Mouse (Mus musculus) large intestine, adult 2 months (tissue): ENCODE data around the gene Plekhj1. TPM values are rescaled to one million over a fixed set of nuclear protein-coding genes. Genes with fewer than 3 reads are reported as not detected.
"Not testable (repeated sequence)": the region's sequence is repeated elsewhere in the genome, so short reads cannot be mapped to it uniquely, and the experiment has no call there.

ENCODE experiments used
- DNase-seq: peaks from one replicate; pipeline ENCODE4 v3.0.0-alpha.2; 2012; ENCODE audit warnings: low read depth, low spot score
- WGBS: fragments of 180-500 bp; shearing (Covaris S2); methylation state at CpG from one replicate; pipeline ENCODE4 v1.1.7; 2018; 5-methylcytosine and 5-hydroxymethylcytosine counted together
- polyA plus RNA-seq: library from polyadenylated mRNA; depleted of rRNA; stranded (reverse); fragments of >200 nt; gene quantifications from 2 replicates; pipeline ENCODE4 v1.2.3, GENCODE M21; 2012; rRNA removed

Plekhj1 gene
- polyA plus RNA-seq: 50.7 and 54.0 TPM in 2 replicates

DNA sequence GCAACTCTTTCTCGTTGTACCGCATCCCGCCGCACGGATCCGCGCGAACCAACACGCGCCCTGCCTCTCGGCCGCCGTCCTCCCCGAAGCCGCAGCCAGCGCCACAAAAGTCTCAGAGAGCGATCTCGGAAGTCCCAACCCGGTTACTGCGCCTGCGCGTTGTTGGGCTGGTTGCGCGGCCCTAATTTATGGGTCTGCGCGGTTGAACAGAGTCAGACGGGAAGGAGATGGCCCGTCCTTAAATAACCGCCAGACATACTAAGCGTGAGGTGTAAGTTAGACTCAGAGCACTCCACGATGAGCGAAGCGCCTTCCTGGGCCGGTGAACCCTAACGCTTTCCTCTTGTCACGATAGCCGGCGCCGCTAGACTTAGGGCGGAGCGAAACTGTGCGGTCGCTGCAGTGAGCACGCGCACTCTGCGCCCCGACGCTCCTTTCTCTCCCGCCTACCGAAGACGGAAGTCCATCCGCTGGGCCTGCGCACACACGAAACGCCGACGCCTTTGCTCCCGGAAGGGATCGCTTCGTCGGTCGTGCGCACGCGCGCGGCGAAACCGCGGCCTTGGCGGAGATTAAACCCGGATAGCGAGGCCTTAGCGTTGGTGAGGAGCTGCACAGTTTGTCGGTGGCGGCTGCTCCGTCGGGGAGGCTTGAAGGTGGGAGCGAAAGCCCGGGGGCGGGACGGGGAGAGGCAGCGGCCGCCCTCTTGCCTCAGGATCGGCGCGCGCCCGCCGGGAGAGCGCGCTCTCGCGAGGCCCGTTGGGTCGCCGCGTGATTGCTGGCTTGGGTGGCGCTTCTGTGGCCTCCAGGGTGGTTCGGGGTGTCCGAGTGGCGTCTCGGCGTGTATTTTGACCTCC, at the start of gene Plekhj1, which contains the start of gene Sf3a2:
Gene Plekhj1, minus strand, starts transcription at position 477 of the 857 bp plus-strand sequence.
Gene Sf3a2, plus strand, starts transcription at position 49 of the 857 bp plus-strand sequence.
- peak; percentile 80 for DNase-seq
- under 1% methylated on average over 104 of the region's 104 CpGs for WGBS

DNA sequence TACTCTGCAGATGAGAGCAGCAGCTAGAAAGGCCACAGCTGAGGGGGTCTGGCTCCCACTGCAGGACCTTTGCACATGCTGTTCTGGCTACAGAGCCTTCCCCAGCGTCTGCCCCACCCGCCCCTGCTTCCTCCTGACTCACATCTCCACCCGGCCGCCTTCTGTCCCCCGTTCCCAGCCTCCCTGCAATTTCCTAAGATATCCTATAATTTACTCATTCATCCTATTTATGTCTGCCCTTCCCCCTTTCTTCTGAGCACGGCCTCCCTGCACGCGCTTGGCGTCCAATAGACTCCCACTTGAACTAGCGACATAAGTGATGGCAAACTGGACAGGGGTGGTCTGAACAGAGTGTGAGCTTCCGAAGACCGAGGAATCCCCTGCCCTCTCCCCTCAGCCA, 47.3 kb upstream of the Plekhj1 start:
- 58% methylated on average over 12 of the region's 12 CpGs for WGBS
- no peak for DNase-seq

DNA sequence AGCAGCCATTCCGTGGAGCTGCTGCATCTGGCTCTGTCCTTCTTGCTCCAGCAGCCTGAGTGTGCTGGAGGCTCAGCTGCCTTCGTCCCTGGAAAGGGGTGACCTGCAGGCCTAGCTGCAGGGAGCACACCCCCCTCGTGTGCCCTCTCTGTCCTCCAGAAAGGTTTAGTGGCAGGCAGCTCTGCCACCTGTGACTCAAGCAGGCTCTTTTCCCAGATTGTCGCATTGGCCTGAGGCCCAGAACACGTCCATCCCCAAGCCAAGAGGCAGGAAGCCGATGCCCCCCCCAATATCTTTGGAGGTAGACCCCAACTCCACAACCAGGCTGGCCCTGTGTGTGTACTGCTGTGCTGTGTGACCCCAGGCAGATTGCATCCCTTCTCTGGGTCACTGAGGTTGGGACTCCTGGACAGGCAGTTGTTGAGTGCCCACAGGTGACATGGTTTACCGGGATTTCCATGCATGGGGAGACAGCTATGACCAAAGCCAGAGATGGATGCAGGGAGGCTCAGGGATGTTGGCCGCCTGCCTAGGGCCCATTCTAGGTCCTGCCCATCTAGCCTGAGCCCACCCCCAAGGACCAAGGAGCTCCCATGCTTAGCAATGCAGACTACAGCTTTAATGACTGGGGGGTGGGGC, 46.7 kb upstream of the Plekhj1 start:
- WGBS: 75% methylated on average over 8 of the region's 8 CpGs
- no peak for DNase-seq

DNA sequence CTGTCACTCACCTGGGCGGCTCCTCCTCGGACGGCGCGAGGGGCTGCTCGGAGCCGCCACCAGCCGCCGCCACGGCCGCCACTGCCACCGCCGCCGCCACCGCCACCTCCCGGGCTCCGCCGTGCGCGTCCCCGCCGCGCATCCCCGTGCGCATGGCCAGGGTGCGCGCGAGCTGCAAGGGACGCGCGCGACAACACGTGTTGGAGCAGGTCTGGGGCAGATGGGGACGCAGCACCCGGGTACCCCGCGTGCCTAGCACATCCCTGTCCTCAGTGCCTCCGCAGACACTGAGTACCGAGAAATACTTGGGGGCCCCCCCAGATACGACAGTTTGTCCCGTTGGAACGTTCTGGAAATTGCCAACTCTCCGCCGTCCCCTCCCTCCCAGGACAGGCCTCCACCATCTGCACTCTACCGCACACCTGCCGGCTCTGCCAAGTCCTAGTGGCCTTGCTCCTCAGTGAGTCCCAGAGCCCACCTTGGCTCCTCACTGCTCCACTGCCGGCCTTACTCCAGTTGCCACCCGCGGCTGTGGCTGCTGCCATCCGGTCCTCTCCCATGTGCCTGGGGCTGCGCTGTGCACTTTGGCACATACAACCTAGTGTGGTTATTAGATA, 45.6 kb upstream of the Plekhj1 start, which contains the start of gene Lingo3:
Gene Lingo3, minus strand, starts transcription at position 109 of the 617 bp plus-strand sequence.
- 4% methylated on average over 46 of the region's 51 CpGs for WGBS

DNA sequence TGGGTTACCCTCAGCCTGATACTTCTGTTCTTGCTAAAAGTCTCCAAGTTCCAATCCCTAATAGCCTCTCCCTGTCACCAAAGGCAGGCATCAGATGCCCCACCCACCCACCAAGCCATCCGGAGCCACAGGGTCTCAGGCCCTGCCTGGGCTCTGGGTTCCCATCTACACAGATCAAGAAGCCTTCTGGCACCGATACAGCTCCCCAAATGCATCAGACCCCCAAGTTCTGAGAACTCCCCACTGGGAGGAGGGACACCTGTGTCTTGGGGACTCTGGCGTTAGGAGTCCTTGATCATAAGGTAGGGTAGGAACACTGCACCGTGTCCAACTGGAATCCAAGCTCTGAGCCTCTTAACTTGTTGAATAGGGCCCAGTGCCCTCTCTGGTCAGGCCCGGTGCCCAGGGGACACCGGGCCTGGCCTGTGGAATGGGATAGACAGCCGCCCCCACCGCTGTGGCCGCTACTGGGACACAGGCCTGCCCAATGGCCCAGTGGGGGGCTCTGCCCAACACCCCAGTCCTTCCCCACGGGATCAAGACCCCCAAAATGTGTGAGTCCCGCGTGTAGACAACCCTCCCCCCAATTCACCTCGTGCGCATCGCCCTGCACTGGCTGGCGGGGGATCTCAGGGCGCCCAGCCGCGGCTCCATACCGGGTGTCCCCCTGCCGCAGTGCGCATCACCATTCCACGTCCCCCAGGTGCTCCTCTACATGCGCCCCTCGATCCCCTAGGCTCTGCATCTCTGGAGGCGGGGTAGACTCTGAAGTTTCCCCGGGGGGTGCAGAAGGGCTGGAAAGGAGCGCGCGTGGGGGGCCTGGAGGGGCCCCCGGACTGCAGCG, 44.9 kb upstream of the Plekhj1 start:
- WGBS: 11% methylated on average over 32 of the region's 32 CpGs
- no peak for DNase-seq

More for the DNA sequence above, 45.6 kb upstream of the Plekhj1 start, which contains the start of gene Lingo3:
- DNase-seq: no peak

DNA sequence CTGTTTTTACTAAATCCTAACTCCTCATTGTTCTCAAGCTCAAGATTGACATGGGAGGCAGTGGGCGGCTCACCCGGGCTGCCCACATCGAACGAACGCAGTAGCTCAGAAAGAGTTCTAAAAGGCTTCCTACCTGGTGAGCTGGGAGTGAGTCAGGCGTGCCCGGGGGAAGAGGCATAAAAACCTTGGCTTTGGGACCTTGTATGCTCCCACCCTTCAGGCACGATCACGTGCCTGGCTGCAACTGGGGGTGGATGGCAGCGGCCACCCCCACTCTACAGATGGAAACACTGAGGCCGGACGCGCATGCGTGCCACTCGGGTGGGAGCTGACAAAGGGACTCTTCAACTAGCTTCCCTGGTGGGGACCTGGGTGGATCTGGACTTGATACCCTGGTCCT, 43.9 kb upstream of the Plekhj1 start:
- WGBS: 78% methylated on average over 15 of the region's 15 CpGs
- no peak for DNase-seq

DNA sequence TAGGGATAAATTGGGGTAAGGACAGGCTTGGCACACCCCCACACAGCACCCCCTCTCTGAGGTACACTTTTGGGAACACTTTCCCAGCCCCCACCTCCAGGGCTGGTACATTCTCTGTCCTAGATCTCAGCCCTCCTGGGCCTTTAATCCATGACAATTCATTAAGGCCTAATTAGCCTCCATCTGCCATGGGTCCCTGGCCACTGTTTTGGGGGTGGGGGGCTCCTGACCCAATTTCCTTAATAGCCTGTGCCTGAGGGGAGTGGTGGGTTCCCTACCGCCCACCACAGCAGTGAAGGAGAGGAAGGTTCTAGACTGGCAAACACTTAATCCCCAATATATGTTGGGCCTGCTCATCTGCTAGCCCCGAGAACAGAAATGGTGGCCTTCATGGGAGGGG, 43.3 kb upstream of the Plekhj1 start:
- no peak for DNase-seq
- 82% methylated on average over 2 of the region's 2 CpGs for WGBS

DNA sequence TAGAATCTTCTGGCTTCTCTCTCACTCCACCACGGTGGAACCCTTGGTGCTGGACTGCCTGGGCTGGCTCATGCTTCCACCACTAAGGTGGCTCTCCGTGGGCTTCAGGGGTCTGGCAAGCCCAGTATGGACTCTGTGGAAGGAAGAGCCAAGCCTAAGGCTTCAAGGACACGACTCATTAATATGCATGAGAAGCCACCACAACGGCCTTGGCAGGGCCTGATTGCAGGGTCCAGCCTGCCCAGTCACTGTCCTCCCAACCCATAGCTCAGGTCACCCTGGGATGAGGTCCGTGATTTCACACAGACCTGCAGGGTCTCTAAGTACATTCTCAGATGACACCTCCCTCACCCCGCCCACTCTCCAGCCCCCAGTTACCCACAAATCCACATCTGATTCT, 41.4 kb upstream of the Plekhj1 start:
- DNase-seq: no peak
- WGBS: 52% methylated on average over 6 of the region's 6 CpGs

DNA sequence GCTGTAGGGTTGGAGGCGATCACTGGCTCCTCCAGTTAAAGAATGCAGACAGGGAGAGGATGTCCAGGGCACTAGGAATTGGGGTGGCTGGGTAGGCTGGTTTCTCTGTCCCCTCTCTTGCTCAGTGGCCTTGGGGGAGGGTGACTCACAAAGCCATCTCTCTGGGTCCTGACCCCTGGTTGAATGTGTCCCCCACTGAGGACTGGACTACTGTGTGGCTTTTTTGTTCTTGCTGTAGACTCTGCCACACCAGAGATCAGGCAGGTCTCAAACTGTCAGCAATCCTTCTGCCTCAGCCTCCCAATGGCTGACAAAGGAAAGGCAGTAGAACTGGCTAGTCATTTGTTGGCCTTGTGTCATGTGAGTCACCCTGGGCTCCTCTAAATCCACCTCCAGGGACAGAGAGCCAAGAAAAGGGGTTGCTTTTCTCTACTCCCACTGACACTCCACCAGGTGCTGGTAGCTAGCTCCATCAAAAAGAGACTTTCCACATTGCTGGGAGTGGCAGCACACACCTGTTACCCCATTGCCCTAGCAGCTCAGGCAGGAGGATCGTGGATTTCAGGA, 40.0 kb upstream of the Plekhj1 start:
- no peak for DNase-seq
- 43% methylated on average over 2 of the region's 2 CpGs for WGBS

DNA sequence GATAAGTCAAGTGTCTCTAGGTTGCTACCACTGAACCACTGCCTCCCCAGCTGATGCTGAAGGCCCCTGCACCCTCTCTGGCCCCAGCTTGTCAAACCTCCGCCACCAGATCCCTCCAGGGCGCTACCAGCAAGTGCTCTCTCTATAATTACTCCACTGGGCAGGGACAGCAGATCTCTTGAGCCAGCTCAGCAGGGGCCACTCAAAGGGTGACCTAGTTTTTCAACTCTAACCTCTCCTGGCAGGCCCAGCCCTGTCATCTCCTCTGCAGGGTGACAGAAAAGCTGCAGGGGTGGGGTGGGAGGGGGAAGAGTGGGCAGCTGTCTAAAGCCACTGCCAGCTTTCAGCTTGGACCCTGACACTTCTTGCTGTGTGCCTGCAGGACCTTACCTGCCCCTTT, 39.4 kb upstream of the Plekhj1 start:
- 29% methylated on average over 2 of the region's 2 CpGs for WGBS

DNA sequence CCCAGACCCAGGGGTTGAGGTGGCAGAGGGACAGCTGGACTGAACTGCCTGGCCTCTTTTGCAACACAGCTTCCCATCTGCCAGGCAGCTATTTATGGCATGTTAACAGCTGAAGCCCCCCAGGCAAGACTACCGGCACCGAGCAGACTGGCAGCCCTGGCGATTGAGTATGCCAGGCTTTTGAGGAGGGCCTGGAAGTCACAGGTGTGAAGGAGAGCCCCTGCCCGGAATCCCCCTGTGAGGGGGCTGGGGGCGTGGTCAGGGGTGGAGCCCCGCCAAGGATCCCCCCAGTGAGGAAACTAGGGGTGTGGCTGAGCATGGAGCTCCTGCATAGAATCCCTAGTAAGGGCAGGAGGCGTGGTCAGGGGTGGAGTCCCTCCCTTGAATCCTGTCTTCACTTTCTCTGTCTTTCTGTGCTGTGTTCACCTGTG, 38.5 kb upstream of the Plekhj1 start:
- DNase-seq: no peak
- WGBS: 43% methylated on average over 7 of the region's 7 CpGs

More for the DNA sequence above, 39.4 kb upstream of the Plekhj1 start:
- no peak for DNase-seq

DNA sequence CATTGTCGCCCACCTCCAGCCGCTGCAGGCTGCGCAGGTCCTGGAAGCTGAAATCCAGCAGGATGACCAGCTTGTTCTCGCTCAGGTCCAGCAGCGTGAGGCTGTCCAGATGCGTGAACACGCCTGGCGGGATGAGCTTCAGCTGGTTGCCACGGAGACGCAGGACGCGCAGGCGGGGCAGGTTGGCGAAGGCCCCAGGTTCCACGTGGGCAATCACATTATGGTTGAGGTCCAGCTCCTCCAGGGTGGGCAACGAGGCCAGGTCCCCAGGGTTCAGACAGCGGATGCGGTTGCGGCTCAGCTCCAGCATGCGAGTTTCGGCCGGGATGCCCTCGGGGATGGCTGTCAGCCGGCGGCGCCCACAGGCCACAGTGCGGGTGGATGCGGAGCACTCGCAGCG, 37.2 kb upstream of the Plekhj1 start:
- DNase-seq: no peak
- 50% methylated on average over 30 of the region's 30 CpGs for WGBS

DNA sequence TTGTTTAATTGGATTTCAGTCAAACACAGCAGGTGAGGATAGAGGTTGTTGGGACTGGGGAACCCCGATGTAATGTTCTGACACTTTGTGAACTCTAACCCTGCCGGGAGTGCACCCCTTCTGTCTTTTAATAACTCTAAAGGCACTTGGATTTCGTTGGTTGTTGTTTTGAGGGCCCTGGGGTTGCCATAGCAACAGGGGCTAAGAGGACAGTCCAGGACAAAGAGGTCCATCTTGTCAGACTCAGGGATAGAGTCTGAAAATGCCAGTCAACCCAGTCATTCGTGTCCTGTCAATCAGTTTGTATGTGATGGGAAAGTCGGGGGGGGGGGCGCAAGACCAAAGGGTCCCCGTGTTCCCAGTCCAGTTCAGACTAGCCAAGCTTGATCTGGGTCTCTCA, 34.4 kb upstream of the Plekhj1 start:
- no peak for DNase-seq
- 58% methylated on average over 7 of the region's 7 CpGs for WGBS

DNA sequence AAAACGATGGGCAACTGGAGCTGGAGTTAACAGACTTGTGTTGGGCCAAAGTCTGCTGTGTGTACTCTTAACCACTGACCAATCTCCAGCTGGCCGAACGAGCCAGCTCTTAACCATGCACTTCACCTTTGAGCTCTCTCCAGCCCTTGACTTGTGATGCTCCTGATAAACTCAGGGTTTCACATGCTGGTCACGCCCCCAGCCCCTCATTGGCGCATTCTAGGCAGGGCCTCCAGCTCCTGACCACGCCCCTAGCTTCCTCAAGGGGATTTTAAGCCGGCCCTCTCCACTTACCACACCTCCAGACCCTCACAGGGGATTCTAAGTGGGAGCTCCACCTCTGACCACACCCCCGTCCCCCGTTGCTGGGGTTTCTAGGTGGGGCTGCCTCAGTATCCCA, 32.7 kb upstream of the Plekhj1 start:
- DNase-seq: no peak
- 20% methylated on average over 9 of the region's 9 CpGs for WGBS

DNA sequence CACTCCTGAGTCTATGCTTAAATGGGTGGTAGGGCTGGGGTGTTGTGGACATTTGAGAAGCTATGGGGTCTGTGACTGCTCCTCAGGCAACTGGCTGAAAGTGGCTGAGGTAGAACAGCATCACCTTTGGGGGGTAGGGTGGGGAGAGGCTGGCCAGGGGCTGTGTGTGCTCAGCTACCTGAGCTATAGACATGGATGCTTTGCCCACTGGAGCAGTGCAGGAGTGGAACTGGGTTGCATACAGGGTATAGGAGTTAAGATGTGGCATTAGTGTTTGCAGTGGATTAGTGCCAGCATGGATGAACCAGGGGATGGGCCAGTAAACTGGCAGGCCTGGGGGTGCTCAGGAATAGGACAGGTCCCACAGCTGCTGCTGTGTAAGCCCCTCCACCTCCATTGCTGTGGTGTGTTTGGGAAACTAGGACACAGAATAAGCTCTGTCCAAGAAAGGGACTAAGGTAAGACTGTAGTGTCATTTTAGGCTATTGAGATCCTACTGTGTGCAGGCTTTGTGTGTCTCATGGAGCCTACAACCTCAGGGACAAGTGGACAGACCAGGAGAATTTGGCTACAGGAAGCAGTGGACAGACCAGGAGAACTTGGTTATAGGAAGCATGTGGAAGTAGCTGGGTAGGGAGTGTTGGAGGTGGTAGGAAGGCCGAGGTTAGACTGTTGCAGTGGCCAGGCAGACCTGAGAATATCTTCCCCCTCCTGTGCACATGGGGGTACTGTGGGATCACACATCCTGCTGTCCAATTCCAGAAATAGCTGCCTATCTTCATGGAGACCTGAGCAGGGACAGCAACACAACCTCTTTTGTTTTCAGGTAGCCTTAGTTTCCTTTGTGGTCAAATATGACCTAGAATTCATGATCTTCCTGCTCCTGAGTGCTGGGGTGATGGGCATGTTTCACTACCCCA, 31.2 kb upstream of the Plekhj1 start:
- no peak for DNase-seq
- 38% methylated on average over 1 of the region's 1 CpGs for WGBS

DNA sequence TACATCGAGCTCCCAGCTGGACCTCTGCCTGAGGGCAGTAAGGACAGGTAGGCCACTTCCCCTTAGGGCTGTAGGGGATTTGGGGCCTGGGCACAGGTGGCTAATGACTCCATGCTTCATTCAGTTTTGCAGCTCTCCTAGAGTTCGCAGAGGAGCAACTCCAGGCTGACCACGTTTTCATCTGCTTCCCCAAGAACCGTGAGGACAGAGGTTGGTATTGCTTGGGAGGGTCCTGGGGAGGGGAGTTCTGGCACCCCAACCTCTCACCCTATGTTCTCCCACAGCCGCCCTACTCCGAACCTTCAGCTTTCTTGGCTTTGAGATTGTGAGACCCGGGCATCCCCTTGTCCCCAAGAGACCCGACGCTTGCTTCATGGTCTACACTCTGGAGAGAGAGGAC, 30.2 kb upstream of the Plekhj1 start:
- WGBS: 48% methylated on average over 9 of the region's 9 CpGs
- DNase-seq: not testable (repeated sequence)

DNA sequence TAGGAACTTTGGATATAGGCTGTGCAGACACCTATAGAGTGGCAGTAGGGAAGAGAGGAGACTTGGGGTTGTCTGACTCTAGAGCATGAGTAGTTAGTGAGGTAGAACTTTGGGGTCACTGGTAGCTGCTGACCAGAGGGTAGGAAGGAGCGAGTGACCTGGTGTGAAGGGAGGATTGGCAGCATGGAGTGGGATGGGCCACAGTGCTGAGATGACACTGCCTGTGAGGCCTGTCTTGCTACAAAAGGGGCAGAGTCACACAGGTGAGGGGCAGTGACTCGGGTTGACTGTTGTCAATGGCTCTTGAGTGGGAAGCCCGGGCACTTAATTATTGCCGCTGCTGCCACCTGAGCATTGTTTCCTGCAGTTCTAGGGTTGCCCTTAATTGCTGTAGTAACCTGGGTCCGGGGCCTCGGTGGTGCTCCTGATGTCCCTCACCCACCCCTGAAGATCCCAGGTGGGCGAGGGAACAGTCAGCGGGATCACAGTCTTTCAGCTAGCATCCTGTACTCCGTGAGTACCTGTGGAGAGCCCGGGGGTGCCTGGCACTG, 29.5 kb upstream of the Plekhj1 start:
- 32% methylated on average over 10 of the region's 10 CpGs for WGBS
- DNase-seq: no peak
